Mouse (Mus musculus) embryonic fibroblast, embryonic 13.5 days (primary cell): Measurements from ENCODE around the gene Dgki. TPM values are rescaled to one million over a fixed set of nuclear protein-coding genes. Genes with fewer than 3 reads are reported as not detected.
A peak's percentile ranks its signal among the peaks of the same experiment; 100 is the strongest.

Experiments
- H3K27ac ChIP-seq: 2 replicates; pipeline ENCODE4 v1.5.1; 2012; ENCODE audit warnings: low read length, control low read depth, inconsistent platforms; ENCODE audit not compliant: insufficient read depth
- H3K4me1 ChIP-seq: 2 replicates; pipeline ENCODE4 v1.6.1; 2011; ENCODE audit warnings: low read length; ENCODE audit not compliant: control insufficient read depth, insufficient read depth
- H3K4me3 ChIP-seq: 2 replicates; pipeline ENCODE4 v1.5.1; 2011; ENCODE audit warnings: mild to moderate bottlenecking, control low read depth, low read length; ENCODE audit not compliant: insufficient read depth
- CTCF ChIP-seq: IDR thresholded peaks from 2 replicates; pipeline ENCODE4 v1.5.1; 2011; ENCODE audit warnings: mild to moderate bottlenecking, control low read depth, low read length, moderate library complexity, borderline replicate concordance; ENCODE audit not compliant: insufficient read depth
- POLR2A ChIP-seq: IDR thresholded peaks from 2 replicates; pipeline ENCODE4 v1.6.1; 2011; ENCODE audit warnings: low read depth, mild to moderate bottlenecking, control low read depth, low read length, moderate library complexity
- polyA plus RNA-seq: library from polyadenylated mRNA; stranded (reverse); fragments of >200 nt; gene quantifications from 2 replicates; pipeline ENCODE4 v1.2.4, GENCODE M21; 2011; ENCODE audit warnings: low read depth; ENCODE audit not compliant: missing spikeins, insufficient read length

Dgki gene
- polyA plus RNA-seq, 1 experiment, result 0.33 TPM

DNA sequence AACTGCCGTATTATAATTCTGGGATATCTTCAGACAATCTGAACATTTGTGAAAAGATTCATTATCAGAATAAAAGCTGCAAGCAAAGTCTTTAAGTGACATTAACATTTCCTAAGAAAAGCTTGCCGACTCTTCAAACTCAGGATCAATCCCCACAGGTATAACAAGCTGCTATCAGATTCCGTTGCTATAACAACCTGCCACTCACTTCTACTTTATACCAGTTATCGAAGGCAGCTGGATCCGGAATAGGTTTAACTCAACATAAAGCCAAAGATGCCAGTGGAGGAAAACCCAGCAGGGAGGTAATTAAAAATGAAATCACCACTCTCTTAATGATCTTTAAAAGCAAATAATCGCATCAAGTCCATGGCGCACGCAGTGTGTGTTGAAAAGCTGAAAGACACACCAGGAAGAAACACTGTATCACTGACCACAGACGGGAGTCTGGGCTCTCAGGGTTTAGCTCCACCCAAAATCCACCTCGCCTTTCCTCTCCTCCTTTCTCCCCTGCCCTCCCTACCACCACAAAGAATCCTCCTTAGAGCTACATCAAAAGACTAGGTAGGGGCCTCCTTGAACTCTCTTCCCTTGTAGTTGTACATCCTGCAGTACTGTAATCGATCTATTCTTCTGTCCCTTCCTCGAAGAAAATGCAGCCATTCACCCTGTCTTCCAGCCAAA, 128.7 kb downstream of the Dgki start:
- Histone ChIP-seq H3K27ac (no peak overlapping the region), H3K4me3 (no peak overlapping the region), H3K4me1 (no peaks in the 10 kb centered on the region)
- no peak for TF ChIP-seq CTCF
- no peak for TF ChIP-seq POLR2A

DNA sequence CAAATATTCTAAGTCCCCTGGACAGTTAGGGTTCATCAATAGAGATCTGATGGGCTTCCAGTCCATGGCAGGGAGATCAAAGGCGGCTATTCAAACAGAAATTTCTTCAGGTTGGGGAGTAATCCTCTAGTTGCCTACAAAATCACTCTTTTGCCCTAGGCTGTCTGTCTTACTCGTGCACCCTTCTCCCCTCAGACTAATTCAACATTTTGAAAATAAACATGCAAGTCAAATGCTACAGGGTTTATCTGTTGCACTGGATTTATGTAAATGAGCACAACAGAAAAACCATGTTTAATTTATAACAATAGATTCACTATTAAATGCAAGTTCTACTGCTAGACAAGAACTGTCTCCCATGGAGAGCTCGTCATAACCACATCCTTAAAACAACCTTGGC, 141.1 kb downstream of the Dgki start:
- Histone ChIP-seq H3K4me3 (no peak overlapping the region), H3K27ac (no peak overlapping the region), H3K4me1 (no peaks in the 10 kb centered on the region; the same call in 1 of the 2 replicates)
- TF ChIP-seq CTCF, result no peak
- no peak for TF ChIP-seq POLR2A

DNA sequence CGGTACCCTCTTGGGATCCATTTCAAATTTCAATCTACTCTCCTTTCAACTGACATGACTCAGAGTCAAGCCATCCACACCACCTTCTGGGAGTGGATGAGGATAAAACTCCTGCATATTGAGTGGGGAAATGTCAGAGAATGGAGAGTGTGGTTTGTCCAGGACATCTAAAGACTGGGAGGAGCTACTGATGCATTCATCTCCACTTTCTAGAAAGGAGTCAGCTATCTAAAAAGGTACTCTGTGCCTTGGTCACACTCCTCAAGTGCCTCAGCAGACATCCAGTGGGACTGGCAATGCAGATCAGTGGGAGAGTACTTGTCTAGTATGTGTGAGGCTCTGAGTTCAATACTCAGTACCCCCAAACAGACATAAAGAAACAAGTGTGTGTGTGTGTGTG, 145.9 kb downstream of the Dgki start:
- H3K4me3 ChIP-seq, result no peak overlapping the region
- no peaks in the 10 kb centered on the region; the same call in 1 of the 2 replicates for H3K4me1 ChIP-seq
- no peak overlapping the region for H3K27ac ChIP-seq
- TF ChIP-seq CTCF, result no peak

DNA sequence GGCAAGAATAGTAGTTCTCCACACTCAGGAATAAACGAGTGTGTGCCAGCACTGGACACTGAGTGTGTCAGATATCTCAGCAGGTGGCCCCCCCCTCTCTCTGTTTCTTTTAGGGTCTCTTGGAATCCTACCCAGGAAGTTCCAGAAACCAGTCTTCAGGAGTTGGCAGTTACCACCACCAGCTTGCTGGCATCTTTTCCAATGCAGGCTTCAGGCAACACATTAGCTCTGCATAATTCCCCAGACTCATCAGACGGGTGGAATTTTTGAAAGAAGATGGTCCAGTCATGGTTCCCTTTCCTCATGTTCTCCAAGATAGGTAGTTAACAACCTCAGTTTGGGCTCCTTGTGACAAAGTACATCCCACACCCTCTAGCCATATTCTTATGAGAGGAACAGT, 149.5 kb downstream of the Dgki start:
- Histone ChIP-seq H3K4me3 (no peak overlapping the region), H3K4me1 (no peaks in the 10 kb centered on the region; the same call in 1 of the 2 replicates), H3K27ac (no peak overlapping the region)
- TF ChIP-seq POLR2A (no peak), CTCF (no peak)

DNA sequence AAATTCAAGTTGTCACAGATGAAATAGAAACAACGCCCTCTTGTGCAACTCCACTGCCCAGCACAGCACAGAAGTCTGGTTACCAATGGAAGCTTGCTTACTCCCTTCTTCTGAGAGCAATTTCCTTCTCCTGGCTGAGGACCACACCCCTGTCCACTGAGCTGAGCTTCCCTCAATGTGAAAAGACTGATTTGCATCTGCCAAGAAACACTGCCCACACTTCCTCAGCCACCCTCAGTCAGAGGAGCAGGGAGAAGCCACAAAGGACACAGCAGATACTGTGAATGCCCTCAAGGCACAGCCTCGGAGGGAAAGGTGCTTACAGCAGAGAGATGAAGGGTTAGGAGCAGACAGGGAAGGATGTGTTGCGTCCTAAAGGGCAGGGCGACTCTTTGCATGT, 149.9 kb downstream of the Dgki start:
- no peak overlapping the region for H3K4me3 ChIP-seq
- TF ChIP-seq CTCF (no peak), POLR2A (no peak)
- H3K4me1 ChIP-seq, result no peaks in the 10 kb centered on the region; the same call in 1 of the 2 replicates
- H3K27ac ChIP-seq, result no peak overlapping the region

DNA sequence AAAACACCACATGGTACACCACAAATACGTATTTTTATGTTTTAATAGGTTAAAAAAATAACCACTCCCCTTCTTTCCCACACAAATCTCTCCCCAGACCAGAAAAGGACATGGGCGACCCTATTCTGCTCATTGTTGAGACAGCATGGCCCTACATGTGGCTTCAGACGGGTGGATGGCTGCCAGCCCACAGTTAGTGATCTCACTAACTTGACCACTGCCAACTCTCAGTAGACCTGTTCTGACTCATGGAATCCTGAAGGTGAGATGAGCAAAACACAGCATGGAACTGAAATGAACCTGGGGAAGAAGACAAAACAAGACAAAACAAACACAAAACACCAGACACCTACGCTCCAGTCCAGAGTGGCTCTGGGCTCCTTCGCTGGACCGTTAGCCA, 150.8 kb downstream of the Dgki start:
- no peak overlapping the region for H3K27ac ChIP-seq
- H3K4me1 ChIP-seq, result no peaks in the 10 kb centered on the region; the same call in 1 of the 2 replicates
- no peak overlapping the region for H3K4me3 ChIP-seq
- TF ChIP-seq POLR2A, result no peak
- no peak for TF ChIP-seq CTCF

DNA sequence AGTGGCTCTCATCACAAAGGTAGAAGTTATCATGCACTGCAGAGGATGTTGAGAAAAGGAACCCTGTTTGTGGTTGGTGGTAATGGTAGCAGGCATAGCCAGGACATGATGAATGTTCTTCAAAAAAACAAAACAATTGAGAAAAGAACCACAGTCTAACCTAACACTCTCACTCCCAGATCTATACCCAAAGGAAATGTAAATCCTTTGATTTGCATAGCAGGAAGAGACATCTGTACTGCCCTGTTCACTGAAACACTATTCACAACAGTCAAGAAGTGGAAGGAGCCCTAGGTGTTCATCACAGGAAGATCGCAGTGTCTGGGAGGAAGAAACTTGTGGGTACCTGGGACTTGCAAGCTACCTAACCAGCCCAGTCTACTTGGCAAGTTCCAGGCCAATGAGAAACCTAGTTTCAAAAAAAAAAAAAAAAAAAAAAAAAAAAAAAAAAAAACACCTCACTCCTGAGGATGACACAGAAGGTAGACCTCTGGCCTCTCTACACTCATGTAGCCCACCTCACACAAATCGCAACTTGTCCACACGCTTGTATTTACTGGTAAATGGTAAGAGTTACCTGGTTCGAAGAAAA, 152.5 kb downstream of the Dgki start:
- TF ChIP-seq CTCF (no peak), POLR2A (no peak)
- H3K27ac ChIP-seq, result no peak overlapping the region
- H3K4me1 ChIP-seq, result 0 out of 2 replicates have a peak, but pooled peaks cover 7% of the 10 kb centered on the region
- no peak overlapping the region for H3K4me3 ChIP-seq

DNA sequence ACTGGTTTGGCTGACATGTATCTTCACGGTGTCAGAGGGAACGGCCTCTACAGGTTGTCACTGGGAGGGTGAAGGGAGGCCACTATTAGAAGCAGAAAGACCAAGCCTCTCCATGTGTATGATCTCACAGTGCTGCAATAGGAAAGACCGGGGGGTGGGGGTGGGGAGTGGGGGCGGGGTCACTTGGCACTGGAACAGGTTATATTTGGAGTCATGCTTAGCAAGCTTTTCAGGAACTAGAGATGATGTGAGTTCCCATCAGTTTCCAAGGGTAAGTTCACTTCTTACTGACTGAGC, 156.2 kb downstream of the Dgki start:
- H3K4me3 ChIP-seq, result no peak overlapping the region
- H3K27ac ChIP-seq, result peak overlapping the region; percentile 36; the same call in 1 of the 2 replicates
- 0 out of 2 replicates have a peak, but pooled peaks cover 7% of the 10 kb centered on the region for H3K4me1 ChIP-seq
- no peak for TF ChIP-seq CTCF
- no peak for TF ChIP-seq POLR2A

DNA sequence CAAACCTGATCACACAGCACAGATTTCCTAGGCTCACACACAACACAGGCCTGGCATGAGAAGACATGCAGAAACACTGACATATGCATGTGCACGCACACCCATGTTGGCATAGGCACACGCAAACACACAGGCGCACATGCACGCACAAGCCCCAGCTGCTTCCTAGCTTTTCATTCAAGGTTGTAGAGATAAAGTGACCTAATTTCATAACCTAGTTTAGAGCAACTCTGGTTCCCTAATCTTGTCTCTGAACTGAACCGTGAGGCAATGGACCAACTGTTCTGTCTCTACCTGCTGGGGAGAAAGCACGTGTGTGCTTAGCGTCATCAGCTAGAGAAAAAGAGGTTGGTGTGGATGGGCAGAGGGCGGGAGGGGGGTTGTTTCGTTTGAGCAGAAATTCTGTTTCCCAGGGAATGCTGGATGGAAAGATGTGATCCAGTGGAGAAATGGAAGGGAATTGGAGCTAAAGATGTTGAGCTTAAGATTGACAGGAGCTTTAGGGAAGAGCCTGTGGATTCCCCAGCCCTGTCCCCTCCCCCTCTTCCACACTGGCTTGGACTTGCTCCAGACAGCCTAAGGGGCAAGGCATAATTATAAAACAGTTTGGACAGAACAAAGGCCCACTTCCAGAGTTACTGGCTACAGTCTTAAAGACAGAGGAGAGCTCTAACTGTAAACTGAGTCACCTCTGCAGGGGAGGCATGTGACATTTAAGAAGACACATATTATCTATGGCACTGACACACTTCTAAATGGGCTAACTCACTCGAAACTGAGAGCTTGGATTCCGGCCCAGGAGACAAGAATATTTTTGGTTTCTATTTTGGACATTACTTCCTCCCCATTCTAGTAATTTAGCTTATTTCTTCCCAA, 156.8 kb downstream of the Dgki start:
- H3K4me1 ChIP-seq, result 0 out of 2 replicates have a peak, but pooled peaks cover 7% of the 10 kb centered on the region
- TF ChIP-seq POLR2A, result no peak
- no peak for TF ChIP-seq CTCF
- H3K4me3 ChIP-seq, result no peak overlapping the region
- H3K27ac ChIP-seq, result peak overlapping the region; percentile 24; the same call in 1 of the 2 replicates

DNA sequence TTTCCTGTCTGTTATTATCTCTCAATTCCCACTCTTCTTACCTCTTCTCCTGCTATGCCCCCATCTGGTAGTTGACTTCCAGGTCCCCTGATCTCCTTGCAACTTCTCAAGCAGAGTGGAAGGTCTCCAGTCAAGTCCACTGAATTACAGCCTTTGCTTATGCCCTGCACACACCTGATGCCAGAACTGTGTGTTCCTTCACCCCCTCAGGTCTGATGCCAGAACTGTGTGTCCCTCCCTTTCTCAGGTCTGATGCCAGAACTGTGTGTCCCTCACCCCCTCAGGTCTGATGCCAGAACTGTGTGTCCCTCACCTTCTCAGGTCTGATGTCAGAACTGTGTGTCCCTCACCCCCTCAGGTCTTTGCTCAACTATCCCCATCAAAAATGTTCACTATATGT, 161.2 kb downstream of the Dgki start:
- Histone ChIP-seq H3K4me3 (no peak overlapping the region), H3K4me1 (0 out of 2 replicates have a peak, but pooled peaks cover 4% of the 10 kb centered on the region), H3K27ac (no peak overlapping the region)
- no peak for TF ChIP-seq POLR2A
- TF ChIP-seq CTCF, result no peak
